Mouse (Mus musculus) cortical plate, adult 2 months (tissue): ENCODE measurements around the gene Ptprn2.

Experiments used
- CTCF ChIP-seq: fragments of 200-500 bp; IDR thresholded peaks from 2 replicates; pipeline ENCODE4 v1.5.1; 2011; ENCODE audit warnings: mild to moderate bottlenecking, control low read depth, low read length; ENCODE audit not compliant: insufficient read depth; ENCODE audit errors: extremely low read depth
- POLR2A ChIP-seq: fragments of 200-500 bp; IDR thresholded peaks from 2 replicates; pipeline ENCODE4 v1.6.1; 2011; ENCODE audit warnings: mild to moderate bottlenecking, low read length, control low read depth; ENCODE audit not compliant: insufficient read depth; ENCODE audit errors: extremely low read depth

DNA sequence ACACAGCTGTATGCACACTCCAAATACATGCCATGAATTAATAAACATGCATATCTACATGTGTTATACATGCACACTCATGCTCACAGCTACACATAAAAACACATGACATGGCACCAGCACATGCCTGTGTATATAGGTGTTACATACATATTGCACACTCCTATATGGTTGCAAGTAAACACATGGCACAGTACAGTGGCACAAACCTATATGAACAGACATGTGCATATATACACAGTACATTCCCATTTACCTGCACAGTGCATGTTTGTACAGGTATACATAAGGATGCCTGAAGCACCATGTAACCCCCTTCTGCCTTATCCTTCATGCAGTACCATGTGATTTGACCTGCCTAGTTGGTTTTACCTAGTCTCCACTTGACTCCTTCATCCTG is 255.8 kb downstream of the Ptprn2 start:
- no peak for TF ChIP-seq CTCF
- no peak for TF ChIP-seq POLR2A
